Mouse (Mus musculus): ENCODE data around the gene Clip4. TPM values are rescaled to one million over a fixed set of nuclear protein-coding genes. Genes with fewer than 3 reads are reported as not detected.

Gene Clip4
- polyA plus RNA-seq, 1 experiment from 2014 or later = 7.2 TPM

DNA sequence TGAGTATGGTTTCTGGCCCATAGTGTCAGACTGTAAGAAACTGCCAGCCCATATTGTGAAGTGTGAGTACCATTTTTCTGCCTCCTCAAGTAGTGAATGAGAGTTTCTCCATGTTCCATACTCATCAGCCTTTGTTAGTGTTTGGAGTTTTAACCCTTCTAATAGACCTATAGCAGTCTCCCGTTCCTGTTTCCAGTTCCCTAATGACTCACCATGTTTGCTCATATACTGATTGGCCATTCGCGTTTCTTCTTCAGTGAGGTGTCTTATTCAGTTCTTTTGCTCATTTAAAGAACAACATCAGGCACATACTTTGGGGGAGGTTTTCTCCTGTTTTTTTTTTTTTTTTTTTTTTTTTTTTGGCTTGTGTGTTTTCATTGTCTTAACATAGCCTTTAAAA, 2.4 kb downstream of the Clip4 start:
- H3K9ac ChIP-seq = no peak overlapping the region
- no peak overlapping the region for H3K4me2 ChIP-seq
- H3K27me3 ChIP-seq (replicated peaks) = no peaks in the 10 kb centered on the region
- no peak overlapping the region for H3K4me3 ChIP-seq (replicated peaks)
- no peaks in the 10 kb centered on the region for H3K36me3 ChIP-seq
- H3K9me3 ChIP-seq = no peaks in the 10 kb centered on the region
- WGBS = 85% methylated on average over 3 of the region's 3 CpGs
- H3K4me1 ChIP-seq = no peaks in the 10 kb centered on the region
- no peak overlapping the region for H3K27ac ChIP-seq
- ATAC-seq (ENCODE audit: insufficient read depth, low FRiP score, low read depth) = no peak

DNA sequence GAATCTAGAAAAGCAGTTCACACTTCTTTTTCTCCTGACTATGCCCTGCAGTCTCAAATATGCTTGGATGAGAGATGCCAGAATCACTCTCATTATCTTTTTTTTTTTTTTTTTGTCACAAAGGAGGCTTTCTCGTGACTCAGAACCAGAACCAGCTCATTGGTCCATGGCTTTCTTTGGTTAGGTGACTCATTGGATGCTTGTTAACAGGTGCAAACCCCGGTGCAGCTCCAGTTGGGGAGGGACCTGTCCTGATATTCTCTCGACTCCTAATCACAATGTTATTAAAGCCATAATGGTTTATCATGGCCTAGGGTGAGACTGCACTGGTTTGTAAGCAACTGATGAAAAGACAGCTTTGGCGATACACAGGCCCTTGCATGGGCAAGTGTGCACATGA, 5.9 kb downstream of the Clip4 start:
- H3K9ac ChIP-seq = no peak overlapping the region
- H3K36me3 ChIP-seq = no peaks in the 10 kb centered on the region
- ATAC-seq (ENCODE audit: insufficient read depth, low FRiP score, low read depth) = no peak
- H3K9me3 ChIP-seq = no peaks in the 10 kb centered on the region
- 70% methylated on average over 4 of the region's 4 CpGs for WGBS
- no peak overlapping the region for H3K4me2 ChIP-seq
- H3K27me3 ChIP-seq (replicated peaks) = no peaks in the 10 kb centered on the region
- no peaks in the 10 kb centered on the region for H3K4me1 ChIP-seq
- no peak overlapping the region for H3K27ac ChIP-seq
- no peak overlapping the region for H3K4me3 ChIP-seq (replicated peaks)

- no peak for ATAC-seq (ENCODE audit: insufficient read depth, low FRiP score, low read depth)
- Histone ChIP-seq H3K27ac (no peak overlapping the region), H3K4me3 (replicated peaks) (no peak overlapping the region), H3K4me2 (no peak overlapping the region), H3K36me3 (no peaks in the 10 kb centered on the region), H3K27me3 (replicated peaks) (no peaks in the 10 kb centered on the region), H3K4me1 (no peaks in the 10 kb centered on the region), H3K9me3 (no peaks in the 10 kb centered on the region), H3K9ac (no peak overlapping the region)
- 70% methylated on average over 4 of the region's 4 CpGs for WGBS
Observed at GRCm38 (mm10) chr17:71775279-71775678, 7.0 kb downstream of the Clip4 start.

GRCm38 (mm10) chr17:71778696-71779095, 10.4 kb downstream of the Clip4 start:
- ATAC-seq (ENCODE audit: insufficient read depth, low FRiP score, low read depth) = no peak
- WGBS = 71% methylated on average over 3 of the region's 3 CpGs
- no peak overlapping the region for H3K9ac ChIP-seq

DNA sequence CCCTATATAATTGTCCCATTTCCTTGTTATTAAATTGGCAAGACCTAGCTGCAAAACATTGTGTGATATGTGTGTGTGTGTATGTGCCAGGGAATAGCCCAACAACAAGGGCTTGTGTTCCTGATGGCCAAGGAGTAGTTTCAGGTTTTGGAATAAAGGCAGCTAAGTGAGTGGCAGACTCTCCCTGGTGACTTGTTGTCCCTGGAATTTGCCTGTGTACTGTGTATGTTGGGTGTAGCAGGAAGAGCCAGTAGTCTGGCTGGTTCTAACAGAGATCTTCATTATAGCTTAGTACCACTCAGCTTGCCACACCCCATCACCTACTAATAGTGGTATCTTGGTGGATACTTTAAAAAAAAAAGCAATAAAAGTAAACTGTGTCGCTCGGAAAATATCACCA, 12.2 kb downstream of the Clip4 start:
- WGBS = 70% methylated on average over 2 of the region's 2 CpGs
- no peak for ATAC-seq (ENCODE audit: insufficient read depth, low FRiP score, low read depth)
- no peaks in the 10 kb centered on the region for H3K4me1 ChIP-seq
- no peaks in the 10 kb centered on the region; the same call in 1 of the 2 replicates for H3K27me3 ChIP-seq (replicated peaks)
- H3K36me3 ChIP-seq = no peaks in the 10 kb centered on the region
- H3K9me3 ChIP-seq = no peaks in the 10 kb centered on the region
- H3K27ac ChIP-seq = no peak overlapping the region
- no peak overlapping the region for H3K4me2 ChIP-seq
- no peak overlapping the region for H3K4me3 ChIP-seq (replicated peaks)
- no peak overlapping the region for H3K9ac ChIP-seq

More at GRCm38 (mm10) chr17:71778696-71779095, 10.4 kb downstream of the Clip4 start:
- H3K36me3 ChIP-seq = no peaks in the 10 kb centered on the region
- no peaks in the 10 kb centered on the region; the same call in 1 of the 2 replicates for H3K27me3 ChIP-seq (replicated peaks)
- no peaks in the 10 kb centered on the region for H3K4me1 ChIP-seq
- H3K9me3 ChIP-seq = no peaks in the 10 kb centered on the region
- no peak overlapping the region for H3K4me3 ChIP-seq (replicated peaks)
- H3K4me2 ChIP-seq = no peak overlapping the region
- H3K27ac ChIP-seq = no peak overlapping the region

- Histone ChIP-seq H3K27me3 (replicated peaks) (no peaks in the 10 kb centered on the region; the same call in 1 of the 2 replicates), H3K4me2 (0 out of 2 replicates have a peak overlapping the region, but pooled peaks have one; percentile 19), H3K36me3 (no peaks in the 10 kb centered on the region), H3K4me3 (replicated peaks) (no peak overlapping the region), H3K9ac (no peak overlapping the region), H3K9me3 (no peaks in the 10 kb centered on the region), H3K27ac (no peak overlapping the region), H3K4me1 (no peaks in the 10 kb centered on the region)
- no peak for ATAC-seq (ENCODE audit: insufficient read depth, low FRiP score, low read depth)
- WGBS = 74% methylated on average over 4 of the region's 4 CpGs
Observed at GRCm38 (mm10) chr17:71780945-71781344, 12.7 kb downstream of the Clip4 start.

GRCm38 (mm10) chr17:71782242-71782698, 14.0 kb downstream of the Clip4 start:
- WGBS = under 1% methylated on average over 29 of the region's 29 CpGs
- Histone ChIP-seq H3K27ac (no peak overlapping the region), H3K4me1 (no peaks in the 10 kb centered on the region), H3K4me2 (peak overlapping the region; percentile 83), H3K9ac (peak overlapping the region; percentile 38; the same call in 1 of the 2 replicates), H3K36me3 (no peaks in the 10 kb centered on the region), H3K27me3 (replicated peaks) (no peaks in the 10 kb centered on the region; the same call in 1 of the 2 replicates), H3K9me3 (no peaks in the 10 kb centered on the region), H3K4me3 (replicated peaks) (peak overlapping the region; percentile 63)
- peak; percentile 73 for ATAC-seq (ENCODE audit: insufficient read depth, low FRiP score, low read depth)

DNA sequence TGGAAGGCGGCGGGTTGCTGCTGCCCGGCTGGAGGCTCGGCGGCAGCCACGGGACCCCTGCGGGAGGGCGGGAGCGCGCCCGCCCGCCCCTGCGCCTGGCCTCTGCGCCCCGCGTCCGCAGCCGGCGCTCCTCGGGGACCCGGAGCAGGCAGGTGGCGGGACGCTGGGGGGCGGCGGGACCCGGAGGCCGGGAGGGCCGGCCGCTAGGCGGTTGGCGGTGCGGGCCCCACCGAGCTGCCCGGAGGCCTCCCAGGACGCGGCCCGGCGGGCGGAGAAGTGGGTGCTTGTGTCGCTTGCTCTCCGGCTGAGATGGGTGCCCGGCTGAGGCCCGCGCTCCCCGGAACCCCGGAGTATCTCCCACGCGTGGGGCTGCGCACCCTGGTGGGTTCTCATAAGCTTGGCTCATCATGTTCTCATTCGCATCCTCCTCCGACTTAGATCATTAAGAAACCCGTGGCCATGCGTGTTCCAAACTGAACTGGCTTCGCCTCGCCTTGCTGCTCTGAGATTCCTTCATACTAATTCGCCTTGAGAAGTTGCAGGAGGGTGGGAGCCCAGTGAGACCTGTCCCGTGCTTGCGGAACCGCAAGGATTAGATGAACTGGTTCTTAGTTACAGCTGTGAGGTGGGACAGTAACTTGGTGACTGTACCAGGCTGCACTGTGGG, 14.6 kb downstream of the Clip4 start:
- H3K9me3 ChIP-seq = no peaks in the 10 kb centered on the region
- peak; percentile 38; the same call in 1 of the 2 replicates for ATAC-seq (ENCODE audit: insufficient read depth, low FRiP score, low read depth)
- H3K4me2 ChIP-seq = peak overlapping the region; percentile 83
- WGBS = under 1% methylated on average over 46 of the region's 59 CpGs
- H3K4me1 ChIP-seq = no peaks in the 10 kb centered on the region
- H3K9ac ChIP-seq = peak overlapping the region; percentile 38
- no peaks in the 10 kb centered on the region for H3K36me3 ChIP-seq
- peak overlapping the region; percentile 63 for H3K4me3 ChIP-seq (replicated peaks)
- H3K27me3 ChIP-seq (replicated peaks) = no peaks in the 10 kb centered on the region; the same call in 1 of the 2 replicates
- no peak overlapping the region for H3K27ac ChIP-seq

DNA sequence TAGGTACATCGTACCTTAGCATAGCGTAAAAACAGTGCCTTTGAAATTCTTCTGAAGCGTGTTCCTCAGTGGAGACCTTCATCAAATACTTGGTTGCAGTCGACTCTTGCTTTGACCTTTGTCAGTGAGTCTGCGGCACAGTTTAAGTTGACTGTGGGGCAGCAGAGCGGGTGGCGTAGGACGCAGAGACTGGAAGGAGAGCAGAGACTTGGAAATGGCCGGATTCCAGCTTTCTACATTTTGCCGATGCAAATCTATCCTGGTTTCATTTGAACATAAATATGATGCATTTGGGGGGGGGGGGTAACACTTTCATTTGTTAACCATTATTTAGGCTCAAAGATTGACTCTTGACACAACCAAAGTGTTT, 15.1 kb downstream of the Clip4 start:
- WGBS = 9% methylated on average over 10 of the region's 10 CpGs
- Histone ChIP-seq H3K9ac (no peak overlapping the region), H3K4me1 (no peaks in the 10 kb centered on the region), H3K27me3 (replicated peaks) (no peaks in the 10 kb centered on the region; the same call in 1 of the 2 replicates), H3K4me3 (replicated peaks) (peak overlapping the region; percentile 63), H3K27ac (no peak overlapping the region), H3K36me3 (no peaks in the 10 kb centered on the region), H3K4me2 (peak overlapping the region; percentile 83), H3K9me3 (no peaks in the 10 kb centered on the region)
- ATAC-seq (ENCODE audit: insufficient read depth, low FRiP score, low read depth) = no peak

GRCm38 (mm10) chr17:71786456-71786855, 18.2 kb downstream of the Clip4 start:
- Histone ChIP-seq H3K27ac (no peak overlapping the region), H3K9ac (no peak overlapping the region), H3K36me3 (no peaks in the 10 kb centered on the region), H3K4me2 (no peak overlapping the region), H3K9me3 (no peaks in the 10 kb centered on the region), H3K4me3 (replicated peaks) (no peak overlapping the region), H3K27me3 (replicated peaks) (no peaks in the 10 kb centered on the region; the same call in 1 of the 2 replicates), H3K4me1 (no peaks in the 10 kb centered on the region)
- ATAC-seq (ENCODE audit: insufficient read depth, low FRiP score, low read depth) = no peak

DNA sequence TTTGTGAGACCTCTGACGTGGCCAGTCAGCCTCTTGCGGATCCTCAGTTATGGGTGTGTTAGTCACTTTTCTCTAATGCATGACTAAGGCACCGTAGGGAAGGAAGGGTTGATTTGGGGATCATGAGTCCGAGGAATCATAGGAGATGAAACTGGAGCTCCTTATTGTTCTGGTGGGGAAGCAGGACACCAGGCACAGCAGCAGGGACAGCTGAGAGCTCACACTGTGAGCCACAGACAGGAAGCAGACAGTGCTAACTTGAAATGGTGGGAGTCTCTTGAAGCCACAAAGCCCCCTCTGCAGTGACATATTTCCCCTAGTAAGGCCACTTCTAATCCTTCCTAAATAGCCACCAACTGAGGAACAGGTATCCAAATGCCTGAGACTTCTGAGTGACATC, 22.8 kb downstream of the Clip4 start:
- WGBS = 85% methylated on average over 4 of the region's 4 CpGs
- Histone ChIP-seq H3K4me1 (no peaks in the 10 kb centered on the region), H3K4me2 (no peak overlapping the region), H3K36me3 (no peaks in the 10 kb centered on the region), H3K4me3 (replicated peaks) (no peak overlapping the region), H3K27ac (no peak overlapping the region), H3K9me3 (no peaks in the 10 kb centered on the region), H3K27me3 (replicated peaks) (no peaks in the 10 kb centered on the region), H3K9ac (no peak overlapping the region)
- ATAC-seq (ENCODE audit: insufficient read depth, low FRiP score, low read depth) = no peak

- H3K4me3 ChIP-seq (replicated peaks) = no peak overlapping the region
- 72% methylated on average over 4 of the region's 4 CpGs for WGBS
- no peak overlapping the region for H3K27ac ChIP-seq
- no peaks in the 10 kb centered on the region for H3K4me1 ChIP-seq
- no peak overlapping the region for H3K9ac ChIP-seq
- no peaks in the 10 kb centered on the region for H3K36me3 ChIP-seq
- no peak for ATAC-seq (ENCODE audit: insufficient read depth, low FRiP score, low read depth)
- H3K27me3 ChIP-seq (replicated peaks) = no peaks in the 10 kb centered on the region
- H3K4me2 ChIP-seq = no peak overlapping the region
- H3K9me3 ChIP-seq = no peaks in the 10 kb centered on the region
Observed at GRCm38 (mm10) chr17:71791622-71792021, 23.3 kb downstream of the Clip4 start.

All from stomach, embryonic 15.5 days (tissue).